ENCODE assay signal across 15 mouse cellular contexts in the genomic region with DNA sequence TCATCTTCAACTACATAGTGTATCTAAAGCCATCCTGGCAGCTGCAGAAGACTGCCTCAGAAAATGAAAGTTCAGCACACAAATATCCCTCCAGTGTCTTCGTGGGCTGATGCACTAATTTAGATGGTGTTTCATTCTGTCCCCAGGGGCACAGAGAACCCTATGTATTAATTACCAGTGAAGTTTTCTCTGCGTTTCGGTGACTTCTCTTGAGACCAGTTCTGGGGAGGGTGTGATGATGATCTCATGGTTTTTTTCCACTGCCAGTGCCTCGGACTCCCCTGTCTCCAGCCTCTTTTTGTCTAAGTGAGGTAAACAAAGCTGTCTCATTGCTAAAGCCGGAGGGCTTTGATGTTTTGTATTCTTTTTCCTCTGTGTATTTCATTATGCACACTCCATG.
"Had no signal": no experiment of that assay in that cellular context is flagged by ENCODE, and none has a peak within 500 bp of the region (broad histone marks: within the 10 kb centered on the region; RNA-seq: fewer than 3 reads in every experiment).

No protein-coding gene starts in this region.

- H3K4me2 ChIP-seq: limb, embryonic 12.5 days; liver, embryonic 13.5 days; lung, embryonic 15.5 days; midbrain, embryonic 13.5 days; neural tube, embryonic 15.5 days had no signal

- H3K4me3 ChIP-seq: limb, embryonic 12.5 days; liver, embryonic 13.5 days; lung, embryonic 15.5 days; midbrain, embryonic 13.5 days; myocyte; neural tube, embryonic 15.5 days had no signal

- H3K9me3 ChIP-seq: liver, embryonic 13.5 days; lung, embryonic 15.5 days; midbrain, embryonic 13.5 days; neural tube, embryonic 15.5 days had no signal

- DNase-seq: kidney, postnatal 10 days; kidney, postnatal 4 days; liver; liver, embryonic 13.5 days; liver, postnatal 0 days; lung, postnatal 14 days; right cerebral cortex, adult 18-20 months; right cerebral cortex, postnatal 25 days; thymus, postnatal 36 days had no signal

- H3K27ac ChIP-seq: limb, embryonic 12.5 days; liver, embryonic 13.5 days; lung, embryonic 15.5 days; macrophage; midbrain, embryonic 13.5 days; neural tube, embryonic 15.5 days had no signal

- ATAC-seq: liver, postnatal 0 days; midbrain, embryonic 13.5 days had no signal

- H3K9ac ChIP-seq: limb, embryonic 12.5 days; liver, embryonic 13.5 days; liver, postnatal 0 days; lung, embryonic 15.5 days; midbrain, embryonic 13.5 days; neural tube, embryonic 15.5 days had no signal

- H3K27me3 ChIP-seq: limb, embryonic 12.5 days; liver, embryonic 13.5 days; lung, embryonic 15.5 days; midbrain, embryonic 13.5 days; neural tube, embryonic 15.5 days had no signal

- H3K4me1 ChIP-seq: limb, embryonic 12.5 days; lung, embryonic 15.5 days; midbrain, embryonic 13.5 days; neural tube, embryonic 15.5 days had no signal
